Mouse (Mus musculus) lung, embryonic 16.5 days (tissue): ENCODE data around the gene Gapvd1. TPM values are rescaled to one million over a fixed set of nuclear protein-coding genes. Genes with fewer than 3 reads are reported as not detected.
"Not testable (repeated sequence)": the region's sequence is repeated elsewhere in the genome, so short reads cannot be mapped to it uniquely, and the experiment has no call there.

Experiments
- ATAC-seq: fragments of 200-750 bp; cut with Nextera tagmentation; 2 replicates; pipeline ENCODE4 v1.8.0; 2017; ENCODE audit warnings: low read depth, mild to moderate bottlenecking, moderate library complexity
- H3K27ac ChIP-seq: fragments of 300-500 bp; sonication (generic); 2 replicates; pipeline ENCODE4 v1.5.1; 2014; ENCODE audit warnings: mild to moderate bottlenecking, control low read depth, low read length
- H3K27me3 ChIP-seq: fragments of 300-500 bp; sonication (generic); 2 replicates; pipeline ENCODE4 v1.6.1; 2014; ENCODE audit warnings: low read depth, low read length, mixed read lengths; ENCODE audit not compliant: control insufficient read depth, insufficient read depth
- H3K36me3 ChIP-seq: fragments of 300-500 bp; sonication (generic); 2 replicates; pipeline ENCODE4 v1.6.1; 2014; ENCODE audit warnings: low read length; ENCODE audit not compliant: control insufficient read depth, insufficient read depth
- H3K4me1 ChIP-seq: fragments of 300-500 bp; sonication (generic); replicated peaks from 2 replicates; pipeline ENCODE4 v1.6.1; 2014; ENCODE audit warnings: low read length, mixed read lengths; ENCODE audit not compliant: control insufficient read depth, insufficient read depth
- H3K4me2 ChIP-seq: fragments of 300-500 bp; sonication (generic); 2 replicates; pipeline ENCODE4 v1.6.1; 2014; ENCODE audit warnings: low read depth, low read length, control low read depth
- H3K4me3 ChIP-seq: fragments of 300-500 bp; sonication (generic); 2 replicates; pipeline ENCODE4 v1.5.1; 2014; ENCODE audit warnings: mild to moderate bottlenecking, low read length, control low read depth
- H3K9ac ChIP-seq: fragments of 300-500 bp; sonication (generic); 2 replicates; pipeline ENCODE4 v1.6.1; 2014; ENCODE audit warnings: low read length, control low read depth
- H3K9me3 ChIP-seq: fragments of 300-500 bp; sonication (generic); 2 replicates; pipeline ENCODE4 v1.6.1; 2016; ENCODE audit warnings: low read length; ENCODE audit not compliant: control insufficient read depth
- WGBS: fragments of 180-500 bp; shearing (Covaris S2); extraction: QIAGEN DNeasy Blood & Tissue Kit; methylation state at CpG from one replicate; pipeline ENCODE4 v1.1.7; 2014; 5-methylcytosine and 5-hydroxymethylcytosine counted together
- polyA plus RNA-seq: library from polyadenylated mRNA; unstranded; fragments of >200 nt; fragmentation: Nextera tagmentation; extraction: Ambion mirVana; gene quantifications from 2 replicates; pipeline ENCODE4 v1.2.1, GENCODE M21; 2015

Gapvd1 gene
- polyA plus RNA-seq, 1 experiment from 2014 or later = 78.3 TPM

DNA sequence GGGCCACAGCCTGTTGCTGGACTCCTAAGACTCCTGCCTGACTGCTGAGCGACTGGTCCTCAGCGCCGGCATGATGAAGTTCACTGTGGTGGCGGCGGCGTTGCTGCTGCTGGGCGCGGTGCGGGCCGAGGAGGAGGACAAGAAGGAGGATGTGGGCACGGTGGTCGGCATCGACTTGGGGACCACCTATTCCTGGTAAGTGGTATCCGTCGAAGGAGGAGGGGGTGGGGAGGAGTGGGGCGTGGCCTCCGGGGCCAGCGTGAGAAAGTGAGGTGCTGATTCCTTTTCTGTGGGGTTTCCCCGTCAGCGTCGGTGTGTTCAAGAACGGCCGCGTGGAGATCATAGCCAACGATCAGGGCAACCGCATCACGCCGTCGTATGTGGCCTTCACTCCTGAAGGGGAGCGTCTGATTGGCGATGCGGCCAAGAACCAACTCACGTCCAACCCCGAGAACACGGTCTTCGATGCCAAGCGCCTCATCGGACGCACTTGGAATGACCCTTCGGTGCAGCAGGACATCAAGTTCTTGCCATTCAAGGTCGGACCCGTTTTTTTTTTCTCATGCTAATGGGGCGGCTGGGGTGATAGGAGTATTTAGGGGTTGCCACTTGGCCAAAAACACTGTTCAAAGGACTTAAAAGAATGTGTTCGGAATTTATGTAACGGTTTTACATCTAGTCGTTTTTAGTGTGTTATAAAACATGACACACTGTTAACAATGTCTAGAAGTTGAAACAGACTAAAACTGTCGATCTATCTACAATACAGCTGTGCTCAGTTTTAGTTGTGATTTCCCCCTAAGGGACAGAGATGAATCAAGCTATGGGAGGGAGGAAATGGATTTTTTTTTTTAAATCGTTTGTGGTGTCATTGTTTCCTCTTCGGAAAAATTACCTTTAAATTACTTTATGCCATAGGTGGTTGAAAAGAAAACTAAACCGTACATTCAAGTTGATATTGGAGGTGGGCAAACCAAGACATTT is 17.5 kb upstream of the Gapvd1 start:
- Histone ChIP-seq H3K9ac (peak overlapping the region; percentile 98), H3K27ac (peak overlapping the region; percentile 93), H3K4me2 (peak overlapping the region; percentile 84), H3K4me3 (peak overlapping the region; percentile 96), H3K4me1 (peaks cover 42% of the 10 kb centered on the region), H3K36me3 (peaks cover 42% of the 10 kb centered on the region), H3K9me3 (no peaks in the 10 kb centered on the region), H3K27me3 (no peaks in the 10 kb centered on the region)
- peak; percentile 21 for ATAC-seq
- 1% methylated on average over 50 of the region's 50 CpGs for WGBS

DNA sequence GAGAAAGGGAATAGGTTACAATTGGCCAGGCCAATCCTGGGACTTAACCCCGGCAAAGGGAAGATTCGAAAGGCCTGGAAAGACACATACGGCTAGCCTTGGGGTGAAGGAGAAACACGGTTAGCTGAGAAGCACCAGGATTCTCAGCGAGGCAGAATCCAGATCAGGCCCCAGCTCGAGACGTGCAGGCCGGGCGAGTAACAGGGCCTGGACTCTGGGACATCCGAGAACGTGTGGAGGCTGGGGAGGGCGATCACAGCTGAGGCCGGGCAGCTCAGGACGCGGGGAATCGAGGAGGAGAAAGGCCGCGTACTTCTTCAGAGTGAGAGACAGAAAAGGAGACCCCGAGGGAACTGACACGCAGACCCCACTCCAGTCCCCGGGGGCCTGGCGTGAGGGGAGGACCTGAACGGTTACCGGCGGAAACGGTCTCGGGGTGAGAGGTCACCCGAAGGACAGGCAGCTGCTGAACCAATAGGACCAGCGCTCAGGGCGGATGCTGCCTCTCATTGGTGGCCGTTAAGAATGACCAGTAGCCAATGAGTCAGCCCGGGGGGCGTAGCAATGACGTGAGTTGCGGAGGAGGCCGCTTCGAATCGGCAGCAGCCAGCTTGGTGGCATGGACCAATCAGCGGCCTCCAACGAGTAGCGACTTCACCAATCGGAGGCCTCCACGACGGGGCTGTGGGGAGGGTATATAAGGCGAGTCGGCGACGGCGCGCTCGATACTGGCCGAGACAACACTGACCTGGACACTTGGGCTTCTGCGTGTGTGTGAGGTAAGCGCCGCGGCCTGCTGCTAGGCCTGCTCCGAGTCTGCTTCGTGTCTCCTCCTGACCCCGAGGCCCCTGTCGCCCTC is 16.6 kb upstream of the Gapvd1 start, which contains the start of gene Hspa5:
TSS of gene Hspa5 (plus strand) at position 603 of the 859 bp plus-strand sequence.
- Histone ChIP-seq H3K4me1 (peaks cover 40% of the 10 kb centered on the region), H3K4me3 (peak within 1 kb of the TSS; percentile 96), H3K27me3 (no peaks in the 10 kb centered on the region), H3K4me2 (peak within 1 kb of the TSS; percentile 84), H3K9ac (peak within 1 kb of the TSS; percentile 98), H3K36me3 (peaks cover 33% of the 10 kb centered on the region), H3K9me3 (no peaks in the 10 kb centered on the region), H3K27ac (peak within 1 kb of the TSS; percentile 93)
- WGBS = under 1% methylated on average over 59 of the region's 60 CpGs
- ATAC-seq = peak; percentile 99

DNA sequence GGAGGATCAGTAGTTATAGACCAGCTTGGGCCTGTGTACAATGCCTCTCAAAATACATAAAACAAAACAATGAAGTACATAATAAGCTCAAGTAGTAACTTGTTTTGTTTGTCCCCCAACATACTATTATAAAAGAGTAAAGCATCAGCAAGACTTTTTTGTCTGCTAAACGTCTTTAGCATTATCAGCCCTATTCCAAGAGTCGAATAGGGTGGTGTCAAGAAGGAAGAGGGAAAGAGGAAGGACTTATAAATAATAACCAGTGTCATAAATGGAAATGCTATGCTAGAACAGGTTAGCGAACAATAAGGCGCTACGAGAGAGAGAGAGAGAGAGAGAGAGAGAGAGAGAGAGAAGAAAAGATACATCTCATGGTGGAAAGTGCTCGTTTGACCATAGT is 15.9 kb upstream of the Gapvd1 start:
- Histone ChIP-seq H3K9ac (peak overlapping the region; percentile 96), H3K4me2 (peak overlapping the region; percentile 67), H3K27ac (peak overlapping the region; percentile 80), H3K27me3 (no peaks in the 10 kb centered on the region), H3K4me1 (peaks cover 36% of the 10 kb centered on the region), H3K9me3 (no peaks in the 10 kb centered on the region), H3K4me3 (peak overlapping the region; percentile 96), H3K36me3 (peaks cover 28% of the 10 kb centered on the region)
- 0% methylated on average over 6 of the region's 6 CpGs for WGBS
- ATAC-seq = no peak

DNA sequence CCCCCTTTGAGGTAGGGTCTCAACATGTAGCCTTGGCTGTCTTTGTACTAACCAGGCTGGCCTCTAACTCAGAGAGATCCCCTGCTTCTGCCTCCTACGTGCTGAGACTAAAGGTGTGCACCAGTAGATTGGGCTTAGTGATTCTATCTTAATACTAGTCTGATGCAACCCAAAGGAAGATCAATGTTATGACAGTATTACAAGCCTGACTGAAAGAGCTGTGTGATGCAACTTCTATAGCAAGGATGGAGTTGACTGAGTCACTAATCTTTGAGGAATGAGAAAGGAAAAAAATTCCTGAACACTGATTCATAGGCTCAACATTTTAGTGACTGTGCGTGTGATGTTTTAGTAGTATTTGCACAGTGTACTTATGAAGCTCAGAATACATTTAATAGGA is 15.0 kb upstream of the Gapvd1 start:
- Histone ChIP-seq H3K36me3 (peaks cover 20% of the 10 kb centered on the region), H3K27me3 (no peaks in the 10 kb centered on the region), H3K27ac (no peak overlapping the region), H3K9me3 (no peaks in the 10 kb centered on the region), H3K9ac (0 out of 2 replicates have a peak overlapping the region, but pooled peaks have one; percentile 28), H3K4me1 (peaks cover 29% of the 10 kb centered on the region), H3K4me2 (no peak overlapping the region), H3K4me3 (no peak overlapping the region; the same call in 1 of the 2 replicates)
- 83% methylated on average over 2 of the region's 2 CpGs for WGBS
- no peak for ATAC-seq

DNA sequence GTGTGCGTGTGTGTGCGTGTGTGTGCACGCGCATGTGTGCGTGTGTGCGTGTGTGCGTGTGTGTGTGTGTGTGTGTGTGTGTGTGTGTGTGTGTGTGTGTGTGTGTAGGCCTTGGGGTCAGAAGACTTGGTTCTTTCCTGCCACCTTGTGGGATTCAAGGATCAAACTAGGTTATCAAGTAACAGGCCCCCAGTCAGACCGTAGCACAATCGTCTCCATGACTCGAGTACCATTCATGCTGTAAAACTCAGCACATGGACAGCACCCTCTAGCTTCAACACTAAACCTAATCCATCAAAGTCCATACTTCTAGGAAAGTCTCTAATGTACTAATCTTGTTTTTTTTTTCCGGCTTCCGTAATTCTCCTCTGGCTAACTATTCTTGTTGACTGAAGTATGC is 9.8 kb upstream of the Gapvd1 start:
- H3K4me3 ChIP-seq = no peak overlapping the region
- H3K4me2 ChIP-seq = no peak overlapping the region
- no peaks in the 10 kb centered on the region for H3K9me3 ChIP-seq
- H3K36me3 ChIP-seq = no peaks in the 10 kb centered on the region
- H3K27me3 ChIP-seq = no peaks in the 10 kb centered on the region
- no peak overlapping the region for H3K9ac ChIP-seq
- no peak for ATAC-seq
- H3K4me1 ChIP-seq = no peaks in the 10 kb centered on the region
- WGBS = 49% methylated on average over 12 of the region's 12 CpGs
- no peak overlapping the region for H3K27ac ChIP-seq

DNA sequence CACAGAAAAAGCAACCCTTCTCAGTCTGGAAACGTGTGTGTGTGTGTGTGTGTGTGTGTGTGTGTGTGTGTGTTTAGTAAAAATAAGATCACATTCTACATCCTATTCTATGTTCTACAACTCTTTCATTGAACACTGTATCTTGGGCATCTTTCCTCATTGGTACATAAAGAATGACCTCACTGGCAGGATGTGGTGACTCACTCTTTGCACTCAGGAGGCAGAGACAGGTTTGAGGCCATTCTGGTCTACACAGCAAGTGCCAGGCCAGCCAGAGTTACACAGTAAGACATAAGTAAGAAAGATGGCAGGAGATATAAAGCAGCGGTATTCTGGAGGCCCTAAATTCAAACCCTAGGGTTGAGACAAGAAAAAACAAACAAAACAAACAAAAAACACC is 7.8 kb upstream of the Gapvd1 start:
- H3K27ac ChIP-seq = no peak overlapping the region
- no peak overlapping the region for H3K9ac ChIP-seq
- H3K4me3 ChIP-seq = no peak overlapping the region
- no peak for ATAC-seq
- H3K27me3 ChIP-seq = no peaks in the 10 kb centered on the region
- H3K36me3 ChIP-seq = no peaks in the 10 kb centered on the region
- H3K4me1 ChIP-seq = no peaks in the 10 kb centered on the region
- H3K4me2 ChIP-seq = no peak overlapping the region
- 60% methylated on average over 2 of the region's 2 CpGs for WGBS
- H3K9me3 ChIP-seq = no peaks in the 10 kb centered on the region

DNA sequence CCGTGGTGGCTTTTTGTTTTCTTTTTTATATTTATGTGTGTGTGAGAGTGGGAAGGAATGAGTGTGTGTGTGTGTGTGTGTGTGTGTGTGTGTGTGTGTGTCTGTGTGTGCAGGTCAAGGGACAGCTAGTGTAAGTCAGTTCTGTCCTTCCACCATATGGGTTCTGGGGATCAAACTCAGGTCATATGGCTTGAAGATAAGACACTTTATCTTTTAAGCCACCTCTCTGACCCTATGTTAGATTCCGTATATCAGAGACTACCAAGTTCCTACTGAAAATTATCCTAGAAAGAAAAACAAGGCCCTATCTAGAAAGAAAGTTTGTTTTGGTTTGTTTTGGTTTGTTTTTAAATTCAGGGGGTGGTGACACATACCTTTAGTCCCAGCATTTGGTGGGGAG is 7.1 kb upstream of the Gapvd1 start:
- Histone ChIP-seq H3K9me3 (no peaks in the 10 kb centered on the region), H3K4me1 (no peaks in the 10 kb centered on the region), H3K9ac (no peak overlapping the region), H3K36me3 (no peaks in the 10 kb centered on the region), H3K27me3 (no peaks in the 10 kb centered on the region; the same call in 1 of the 2 replicates), H3K4me2 (no peak overlapping the region), H3K4me3 (no peak overlapping the region), H3K27ac (no peak overlapping the region)
- no peak for ATAC-seq
- 61% methylated on average over 2 of the region's 2 CpGs for WGBS

DNA sequence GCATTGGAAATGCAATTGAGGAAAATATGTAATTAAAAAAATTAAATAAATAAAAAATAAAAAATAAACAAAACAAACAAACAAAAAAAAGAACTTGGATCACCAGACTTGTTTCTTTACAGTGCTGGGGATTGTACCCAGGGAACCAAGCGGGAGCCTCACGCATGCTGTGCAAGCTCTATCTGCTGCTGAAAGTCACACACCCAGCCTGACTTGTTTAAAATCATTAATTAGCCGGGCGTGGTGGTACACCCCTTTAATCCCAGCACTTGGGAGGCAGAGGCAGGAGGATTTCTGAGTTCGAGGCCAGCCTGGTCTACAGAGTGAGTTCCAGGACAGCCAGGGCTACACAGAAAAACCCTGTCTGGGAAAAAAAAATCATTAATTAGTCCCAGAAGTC is 6.2 kb upstream of the Gapvd1 start:
- not testable (repeated sequence) for H3K9ac ChIP-seq, H3K27ac ChIP-seq, H3K9me3 ChIP-seq, H3K36me3 ChIP-seq, H3K4me1 ChIP-seq, H3K4me2 ChIP-seq, H3K27me3 ChIP-seq, ATAC-seq, H3K4me3 ChIP-seq
- 84% methylated on average over 5 of the region's 5 CpGs for WGBS

DNA sequence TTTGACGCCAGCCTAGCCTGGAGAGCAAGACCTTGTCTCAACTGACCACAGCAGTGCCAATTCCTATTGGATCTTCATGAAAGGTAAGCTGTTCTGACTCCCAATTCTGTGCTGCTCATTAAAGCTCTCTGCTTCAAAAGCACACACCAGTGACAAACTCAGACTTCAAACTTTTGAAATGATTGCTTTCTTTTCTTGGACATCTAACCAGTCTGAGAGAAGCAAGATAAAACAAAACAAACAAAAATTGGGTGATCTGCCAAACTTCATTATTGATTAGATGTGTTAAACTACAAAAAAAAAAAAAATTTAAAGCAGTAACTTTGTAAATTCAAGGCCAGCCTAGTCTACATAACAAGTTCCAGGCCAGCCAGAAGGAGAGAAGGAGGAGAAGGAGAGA is 2.3 kb upstream of the Gapvd1 start:
- no peaks in the 10 kb centered on the region for H3K9me3 ChIP-seq
- H3K9ac ChIP-seq = no peak overlapping the region
- peaks cover 10% of the 10 kb centered on the region for H3K4me1 ChIP-seq
- H3K4me3 ChIP-seq = no peak overlapping the region
- no peaks in the 10 kb centered on the region; the same call in 1 of the 2 replicates for H3K27me3 ChIP-seq
- WGBS = 42% methylated on average over 1 of the region's 1 CpGs
- H3K4me2 ChIP-seq = no peak overlapping the region
- H3K36me3 ChIP-seq = no peaks in the 10 kb centered on the region
- H3K27ac ChIP-seq = no peak overlapping the region
- no peak for ATAC-seq
